21 mouse cellular contexts compared by ENCODE assay signal in the genomic region with DNA sequence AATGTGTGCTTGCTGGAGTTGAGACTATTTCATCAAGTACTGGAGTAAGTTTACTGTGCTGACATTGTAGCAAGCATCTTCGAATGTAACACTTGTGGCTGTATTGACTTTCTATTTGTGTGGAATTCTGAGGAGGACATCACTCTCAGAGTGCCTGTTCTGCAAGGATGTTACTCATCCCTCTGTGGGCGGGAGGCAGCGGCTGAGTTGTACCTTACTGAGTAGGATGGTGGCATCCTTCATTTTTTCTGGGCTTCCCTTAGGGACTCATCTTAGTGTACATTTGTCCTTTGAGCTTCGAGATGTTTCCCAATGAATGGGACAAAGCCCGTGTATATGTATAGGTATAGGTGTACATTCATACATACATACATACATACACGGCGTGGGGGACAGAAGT. TPM values are rescaled to one million over a fixed set of nuclear protein-coding genes. Genes with fewer than 3 reads are reported as not detected.
A peak's percentile ranks its signal among the peaks of the same experiment; 100 is the strongest.
DNase-seq lines count a peak whose midpoint lies in the region; TF ChIP-seq lines count a peak whose summit lies in the region.
"Had no signal": no experiment of that assay in that cellular context is flagged by ENCODE, and none has a peak within 500 bp of the region (broad histone marks: within the 10 kb centered on the region; RNA-seq: fewer than 3 reads in every experiment).

No protein-coding gene starts in this region.

- TF ChIP-seq CTCF in heart, adult 2 months (IDR thresholded peaks at IDR 0.05) = no peak

- peak; percentile 67 for DNase-seq in heart, adult 11 months
- no peak for DNase-seq in heart, adult 2 months
- peak; percentile 76 for DNase-seq in right cerebral cortex, adult 18-20 months
- no peak for DNase-seq in right cerebral cortex, postnatal 10 days (ENCODE audit: low spot score in 2 of 2)
- peak; percentile 45 to 86 for DNase-seq in left cerebral cortex, postnatal 25 days (ENCODE audit: low spot score in 2 of 2)
- DNase-seq in right cerebral cortex, postnatal 36 days (ENCODE audit: low spot score in 2 of 2) = peak; percentile 31 to 63
- DNase-seq in spleen, postnatal 10 days (ENCODE audit: low spot score in 2 of 2) = no peak
- DNase-seq: adrenal gland, adult 2 months; adrenal gland, postnatal 25 days; cerebellum, adult 2 months; cerebellum, postnatal 10 days; embryo, embryonic 11 days; gastrocnemius, postnatal 10 days had no signal

- no peak for TF ChIP-seq POLR2A in heart, adult 2 months (IDR thresholded peaks at IDR 0.05; ENCODE audit: insufficient read depth, low read depth, low read length)

- H3K9ac ChIP-seq in heart, adult 2 months (ENCODE audit: low read depth, low read length) = no peak overlapping the region
- H3K9ac ChIP-seq: embryonic facial prominence, embryonic 15.5 days; forebrain, embryonic 12.5 days; heart, embryonic 12.5 days had no signal

- H3K27ac ChIP-seq in heart, adult 2 months = no peak overlapping the region
- H3K27ac ChIP-seq: embryonic facial prominence, embryonic 15.5 days; forebrain, embryonic 12.5 days; hindbrain, embryonic 10.5 days; hindbrain, embryonic 14.5 days had no signal

- H3K4me1 ChIP-seq in heart, adult 2 months (ENCODE audit: control insufficient read depth, insufficient read depth, low read length) = no peaks in the 10 kb centered on the region

- 88% methylated on average over 7 of the region's 7 CpGs for WGBS in heart, adult 2 months

- peaks cover 13% of the 10 kb centered on the region for H3K27me3 ChIP-seq in heart, adult 2 months (ENCODE audit: control insufficient read depth, insufficient read depth, low read length)

- no peak overlapping the region for H3K4me3 ChIP-seq in heart, adult 2 months
- H3K4me3 ChIP-seq: erythroblast, embryonic 14.5 days; forebrain, embryonic 12.5 days had no signal

- no peaks in the 10 kb centered on the region for H3K79me2 ChIP-seq in heart, adult 2 months (replicated peaks; ENCODE audit: control insufficient read depth, insufficient read depth, low read length)

- intact Hi-C loops in heart, adult 2 months (cut with DNase I) = no loop called here
- intact Hi-C loops in left cerebral cortex, postnatal 25 days (cut with DNase I) = loop anchor here (5.0 kb wide), 1 partner anchor 134 kb away; no protein-coding TSS in a partner anchor

- no peak for TF ChIP-seq EP300 in heart, adult 2 months (IDR thresholded peaks at IDR 0.05; ENCODE audit: insufficient read depth, low read depth, low read length)

- no peaks in the 10 kb centered on the region for H3K36me3 ChIP-seq in heart, adult 2 months (ENCODE audit: control insufficient read depth, insufficient read depth, low read length)
- H3K36me3 ChIP-seq: embryonic facial prominence, embryonic 15.5 days; forebrain, embryonic 12.5 days; heart, embryonic 12.5 days; hindbrain, embryonic 10.5 days had no signal

RNA-seq across cellular contexts. Expression of a gene that starts 1.1 kb away (rescaled TPM):
- total RNA-seq in heart, adult 2 months (2021) = under 1 TPM; 0.03 to 0.07 TPM
- 0.06 TPM in 1 of 2 replicates, not detected in the other for polyA plus RNA-seq in heart, adult 2 months (2012; rRNA removed)
- total RNA-seq in left cerebral cortex, postnatal 25 days (2021) = 1 to 10 TPM; 3.2 to 5.6 TPM
- total RNA-seq: common myeloid progenitor, adult 5-6 weeks had no signal
- polyA plus RNA-seq: embryonic facial prominence, embryonic 11.5 days; erythroblast, embryonic 14.5 days; hindbrain, embryonic 10.5 days had no signal

Comparison
In these comparisons a context has a peak if more than half of its experiments do, and no peak if none do; other contexts are left out.
1. DNase-seq: peak in heart, adult 11 months (single experiment), right cerebral cortex, adult 18-20 months (single experiment), left cerebral cortex, postnatal 25 days (2 of 2) and right cerebral cortex, postnatal 36 days (2 of 2); none in heart, adult 2 months (0 of 2), right cerebral cortex, postnatal 10 days (0 of 2) and spleen, postnatal 10 days (0 of 2).